Mouse (Mus musculus) megakaryocyte, embryonic 14.5 days (primary cell): ENCODE measurements around the gene Cchcr1.

Experiments
- FLI1 ChIP-seq: IDR thresholded peaks from 2 replicates; pipeline ENCODE4 v1.6.1; 2012; ENCODE audit warnings: low read length, inconsistent platforms, mixed read lengths
- GATA1 ChIP-seq: IDR thresholded peaks from 3 replicates; pipeline ENCODE4 v1.6.1; 2012; ENCODE audit warnings: mixed read lengths, low read length, inconsistent platforms, borderline replicate concordance

GRCm38 (mm10) chr17:35514756-35515155 lies 2.1 kb upstream of the Cchcr1 start:
- no peak for TF ChIP-seq GATA1
- TF ChIP-seq FLI1: no peak
